Mouse (Mus musculus): ENCODE data around the gene Gfod1. TPM values are rescaled to one million over a fixed set of nuclear protein-coding genes. Genes with fewer than 3 reads are reported as not detected.

The Gfod1 gene
- polyA plus RNA-seq, 1 experiment from 2014 or later = 0.66 TPM

GRCm38 (mm10) chr13:43265116-43265515 lies 38.9 kb downstream of the Gfod1 start:
- DNase-seq (ENCODE audit: low spot score) (no peak), ATAC-seq (ENCODE audit: insufficient read depth, low FRiP score, low TSS enrichment) (no peak)

GRCm38 (mm10) chr13:43263646-43264045 lies 40.3 kb downstream of the Gfod1 start:
- H3K9ac ChIP-seq (ENCODE audit: low read length) = no peak overlapping the region
- H3K9me3 ChIP-seq (ENCODE audit: control insufficient read depth, low read length) = no peaks in the 10 kb centered on the region
- no peaks in the 10 kb centered on the region for H3K36me3 ChIP-seq (ENCODE audit: control insufficient read depth, insufficient read depth, low read length)
- H3K4me3 ChIP-seq (ENCODE audit: low read depth, low read length) = no peak overlapping the region
- WGBS = 81% methylated on average over 5 of the region's 5 CpGs
- ATAC-seq (ENCODE audit: insufficient read depth, low FRiP score, low TSS enrichment) (no peak), DNase-seq (ENCODE audit: low spot score) (no peak)
- H3K4me1 ChIP-seq (ENCODE audit: control insufficient read depth, insufficient read depth, low read length) = no peaks in the 10 kb centered on the region
- H3K27ac ChIP-seq (ENCODE audit: low read depth, low read length) = no peak overlapping the region
- H3K27me3 ChIP-seq (ENCODE audit: control insufficient read depth, insufficient read depth, low read length) = no peaks in the 10 kb centered on the region
- no peak overlapping the region for H3K4me2 ChIP-seq (ENCODE audit: low read depth)

More at GRCm38 (mm10) chr13:43265116-43265515, 38.9 kb downstream of the Gfod1 start:
- Histone ChIP-seq H3K9ac (ENCODE audit: low read length) (no peak overlapping the region), H3K4me3 (ENCODE audit: low read depth, low read length) (no peak overlapping the region), H3K9me3 (ENCODE audit: control insufficient read depth, low read length) (no peaks in the 10 kb centered on the region), H3K4me1 (ENCODE audit: control insufficient read depth, insufficient read depth, low read length) (no peaks in the 10 kb centered on the region), H3K27ac (ENCODE audit: low read depth, low read length) (no peak overlapping the region), H3K36me3 (ENCODE audit: control insufficient read depth, insufficient read depth, low read length) (no peaks in the 10 kb centered on the region), H3K27me3 (ENCODE audit: control insufficient read depth, insufficient read depth, low read length) (no peaks in the 10 kb centered on the region), H3K4me2 (ENCODE audit: low read depth) (no peak overlapping the region)
- 51% methylated on average over 4 of the region's 4 CpGs for WGBS

- no peak for ATAC-seq (ENCODE audit: insufficient read depth, low FRiP score, low TSS enrichment)
- no peak for DNase-seq (ENCODE audit: low spot score)
- no peak overlapping the region for H3K9ac ChIP-seq (ENCODE audit: low read length)
- H3K27me3 ChIP-seq (ENCODE audit: control insufficient read depth, insufficient read depth, low read length) = no peaks in the 10 kb centered on the region
- no peak overlapping the region for H3K4me3 ChIP-seq (ENCODE audit: low read depth, low read length)
- H3K4me1 ChIP-seq (ENCODE audit: control insufficient read depth, insufficient read depth, low read length) = no peaks in the 10 kb centered on the region
- H3K4me2 ChIP-seq (ENCODE audit: low read depth) = no peak overlapping the region
- H3K9me3 ChIP-seq (ENCODE audit: control insufficient read depth, low read length) = no peaks in the 10 kb centered on the region
- H3K27ac ChIP-seq (ENCODE audit: low read depth, low read length) = no peak overlapping the region
- no peaks in the 10 kb centered on the region for H3K36me3 ChIP-seq (ENCODE audit: control insufficient read depth, insufficient read depth, low read length)
- 90% methylated on average over 11 of the region's 11 CpGs for WGBS
Measured at GRCm38 (mm10) chr13:43262114-43262739, 41.7 kb downstream of the Gfod1 start.

- Histone ChIP-seq H3K4me1 (ENCODE audit: control insufficient read depth, insufficient read depth, low read length) (no peaks in the 10 kb centered on the region), H3K4me3 (ENCODE audit: low read depth, low read length) (no peak overlapping the region), H3K36me3 (ENCODE audit: control insufficient read depth, insufficient read depth, low read length) (no peaks in the 10 kb centered on the region), H3K4me2 (ENCODE audit: low read depth) (no peak overlapping the region), H3K27ac (ENCODE audit: low read depth, low read length) (no peak overlapping the region), H3K27me3 (ENCODE audit: control insufficient read depth, insufficient read depth, low read length) (no peaks in the 10 kb centered on the region), H3K9me3 (ENCODE audit: control insufficient read depth, low read length) (no peaks in the 10 kb centered on the region), H3K9ac (ENCODE audit: low read length) (no peak overlapping the region)
- WGBS = 73% methylated on average over 3 of the region's 3 CpGs
- ATAC-seq (ENCODE audit: insufficient read depth, low FRiP score, low TSS enrichment) (no peak), DNase-seq (ENCODE audit: low spot score) (no peak)
Measured at GRCm38 (mm10) chr13:43261287-43261686, 42.7 kb downstream of the Gfod1 start.

- DNase-seq (ENCODE audit: low spot score) (no peak), ATAC-seq (ENCODE audit: insufficient read depth, low FRiP score, low TSS enrichment) (no peak)
- Histone ChIP-seq H3K36me3 (ENCODE audit: control insufficient read depth, insufficient read depth, low read length) (no peaks in the 10 kb centered on the region), H3K4me1 (ENCODE audit: control insufficient read depth, insufficient read depth, low read length) (no peaks in the 10 kb centered on the region), H3K4me2 (ENCODE audit: low read depth) (no peak overlapping the region), H3K9me3 (ENCODE audit: control insufficient read depth, low read length) (no peaks in the 10 kb centered on the region), H3K9ac (ENCODE audit: low read length) (no peak overlapping the region), H3K27ac (ENCODE audit: low read depth, low read length) (no peak overlapping the region), H3K4me3 (ENCODE audit: low read depth, low read length) (no peak overlapping the region), H3K27me3 (ENCODE audit: control insufficient read depth, insufficient read depth, low read length) (no peaks in the 10 kb centered on the region)
- 74% methylated on average over 6 of the region's 6 CpGs for WGBS
Measured at GRCm38 (mm10) chr13:43260731-43261130, 43.2 kb downstream of the Gfod1 start.

GRCm38 (mm10) chr13:43256447-43256846 lies 47.5 kb downstream of the Gfod1 start:
- H3K9ac ChIP-seq (ENCODE audit: low read length) = no peak overlapping the region
- DNase-seq (ENCODE audit: low spot score) (no peak), ATAC-seq (ENCODE audit: insufficient read depth, low FRiP score, low TSS enrichment) (no peak)
- H3K36me3 ChIP-seq (ENCODE audit: control insufficient read depth, insufficient read depth, low read length) = no peaks in the 10 kb centered on the region
- 92% methylated on average over 2 of the region's 2 CpGs for WGBS
- H3K4me1 ChIP-seq (ENCODE audit: control insufficient read depth, insufficient read depth, low read length) = no peaks in the 10 kb centered on the region
- H3K27me3 ChIP-seq (ENCODE audit: control insufficient read depth, insufficient read depth, low read length) = no peaks in the 10 kb centered on the region
- no peaks in the 10 kb centered on the region for H3K9me3 ChIP-seq (ENCODE audit: control insufficient read depth, low read length)
- H3K4me2 ChIP-seq (ENCODE audit: low read depth) = no peak overlapping the region
- no peak overlapping the region for H3K27ac ChIP-seq (ENCODE audit: low read depth, low read length)
- no peak overlapping the region for H3K4me3 ChIP-seq (ENCODE audit: low read depth, low read length)

GRCm38 (mm10) chr13:43253526-43253925 lies 50.4 kb downstream of the Gfod1 start:
- Histone ChIP-seq H3K36me3 (ENCODE audit: control insufficient read depth, insufficient read depth, low read length) (no peaks in the 10 kb centered on the region), H3K4me2 (ENCODE audit: low read depth) (no peak overlapping the region), H3K27ac (ENCODE audit: low read depth, low read length) (no peak overlapping the region), H3K27me3 (ENCODE audit: control insufficient read depth, insufficient read depth, low read length) (no peaks in the 10 kb centered on the region), H3K4me1 (ENCODE audit: control insufficient read depth, insufficient read depth, low read length) (no peaks in the 10 kb centered on the region), H3K9ac (ENCODE audit: low read length) (no peak overlapping the region), H3K9me3 (ENCODE audit: control insufficient read depth, low read length) (no peaks in the 10 kb centered on the region), H3K4me3 (ENCODE audit: low read depth, low read length) (no peak overlapping the region)
- no peak for DNase-seq (ENCODE audit: low spot score)
- ATAC-seq (ENCODE audit: insufficient read depth, low FRiP score, low TSS enrichment) = no peak
- WGBS = 70% methylated on average over 5 of the region's 5 CpGs

- DNase-seq (ENCODE audit: low spot score) = no peak
- 80% methylated on average over 8 of the region's 8 CpGs for WGBS
Measured at GRCm38 (mm10) chr13:43252105-43252790, 51.7 kb downstream of the Gfod1 start.

GRCm38 (mm10) chr13:43251391-43251790 lies 52.6 kb downstream of the Gfod1 start:
- Histone ChIP-seq H3K4me1 (ENCODE audit: control insufficient read depth, insufficient read depth, low read length) (no peaks in the 10 kb centered on the region), H3K9ac (ENCODE audit: low read length) (no peak overlapping the region), H3K9me3 (ENCODE audit: control insufficient read depth, low read length) (no peaks in the 10 kb centered on the region), H3K4me3 (ENCODE audit: low read depth, low read length) (no peak overlapping the region), H3K4me2 (ENCODE audit: low read depth) (no peak overlapping the region), H3K36me3 (ENCODE audit: control insufficient read depth, insufficient read depth, low read length) (no peaks in the 10 kb centered on the region), H3K27me3 (ENCODE audit: control insufficient read depth, insufficient read depth, low read length) (no peaks in the 10 kb centered on the region), H3K27ac (ENCODE audit: low read depth, low read length) (no peak overlapping the region)
- 86% methylated on average over 12 of the region's 12 CpGs for WGBS
- ATAC-seq (ENCODE audit: insufficient read depth, low FRiP score, low TSS enrichment) = no peak
- no peak for DNase-seq (ENCODE audit: low spot score)

More at GRCm38 (mm10) chr13:43252105-43252790, 51.7 kb downstream of the Gfod1 start:
- no peak for ATAC-seq (ENCODE audit: insufficient read depth, low FRiP score, low TSS enrichment)
- Histone ChIP-seq H3K4me1 (ENCODE audit: control insufficient read depth, insufficient read depth, low read length) (no peaks in the 10 kb centered on the region), H3K27ac (ENCODE audit: low read depth, low read length) (no peak overlapping the region), H3K36me3 (ENCODE audit: control insufficient read depth, insufficient read depth, low read length) (no peaks in the 10 kb centered on the region), H3K4me3 (ENCODE audit: low read depth, low read length) (no peak overlapping the region), H3K9ac (ENCODE audit: low read length) (no peak overlapping the region), H3K9me3 (ENCODE audit: control insufficient read depth, low read length) (no peaks in the 10 kb centered on the region), H3K4me2 (ENCODE audit: low read depth) (no peak overlapping the region), H3K27me3 (ENCODE audit: control insufficient read depth, insufficient read depth, low read length) (no peaks in the 10 kb centered on the region)

Measured in neural tube, embryonic 11.5 days (tissue).